22 mouse cellular contexts compared by ENCODE assay signal in genomic region chr11:90622500-90622899, GRCm38 (mm10).
"Had no signal": no experiment of that assay in that cellular context is flagged by ENCODE, and none has a peak within 500 bp of the region (broad histone marks: within the 10 kb centered on the region; RNA-seq: fewer than 3 reads in every experiment).

No protein-coding gene starts in this region.

- H3K4me2 ChIP-seq: heart, embryonic 12.5 days; hindbrain, embryonic 13.5 days; intestine, embryonic 15.5 days; limb, embryonic 13.5 days; limb, embryonic 15.5 days; liver, embryonic 12.5 days had no signal

- ATAC-seq: inflammation-experienced regulatory T-cells, adult 6 months; intestine, embryonic 15.5 days; intestine, postnatal 0 days; liver, embryonic 12.5 days had no signal

- H3K27me3 ChIP-seq: heart, embryonic 12.5 days; hindbrain, embryonic 13.5 days; intestine, embryonic 15.5 days; limb, embryonic 13.5 days; limb, embryonic 15.5 days; liver, embryonic 12.5 days had no signal

- H3K9ac ChIP-seq: heart, embryonic 12.5 days; hindbrain, embryonic 13.5 days; intestine, embryonic 15.5 days; limb, embryonic 13.5 days; limb, embryonic 15.5 days; liver, embryonic 12.5 days had no signal

- H3K4me1 ChIP-seq: heart, embryonic 10.5 days; heart, embryonic 12.5 days; intestine, embryonic 15.5 days; limb, embryonic 13.5 days; limb, embryonic 15.5 days; liver, embryonic 12.5 days had no signal

- H3K4me3 ChIP-seq: gastrocnemius, adult 2 months; heart, embryonic 10.5 days; heart, embryonic 12.5 days; hindbrain, embryonic 13.5 days; intestine, embryonic 15.5 days; limb, embryonic 13.5 days; limb, embryonic 15.5 days; liver, embryonic 12.5 days had no signal

- H3K9me3 ChIP-seq: heart, embryonic 10.5 days; heart, embryonic 12.5 days; hindbrain, embryonic 13.5 days; intestine, embryonic 15.5 days; limb, embryonic 13.5 days; limb, embryonic 15.5 days; liver, embryonic 12.5 days had no signal

- H3K36me3 ChIP-seq: intestine, embryonic 15.5 days had no signal

- H3K27ac ChIP-seq: gastrocnemius, adult 2 months; heart, embryonic 10.5 days; hindbrain, embryonic 13.5 days; intestine, embryonic 15.5 days; limb, embryonic 13.5 days; limb, embryonic 15.5 days; liver, embryonic 12.5 days had no signal

- DNase-seq: gastrocnemius, adult 2 months; gastrocnemius, postnatal 10 days; gastrocnemius, postnatal 25 days; heart, adult 18-20 months; heart, postnatal 10 days; heart, postnatal 4 days; kidney, adult 18-20 months; kidney, adult 8-10 months; kidney, postnatal 10 days; kidney, postnatal 36 days; layer of hippocampus, adult 9-11 months; layer of hippocampus, postnatal 36 days; left cerebral cortex, postnatal 4 days had no signal
